Mouse (Mus musculus) adrenal gland, postnatal 25 days (tissue): ENCODE results near the gene Ugcg. TPM values are rescaled to one million over a fixed set of nuclear protein-coding genes. Genes with fewer than 3 reads are reported as not detected.
"Not testable (repeated sequence)": the region's sequence is repeated elsewhere in the genome, so short reads cannot be mapped to it uniquely, and the experiment has no call there.

Source experiments
- DNase-seq: peaks from one replicate; pipeline ENCODE4 v3.0.0; 2021; ENCODE audit warnings: mixed read lengths
- total RNA-seq: library from RNA; stranded (reverse); gene quantifications from 2 replicates; pipeline ENCODE4 v1.2.3, GENCODE M21; 2021

Ugcg gene
- total RNA-seq, 1 experiment from 2014 or later = 42.7 TPM

DNA sequence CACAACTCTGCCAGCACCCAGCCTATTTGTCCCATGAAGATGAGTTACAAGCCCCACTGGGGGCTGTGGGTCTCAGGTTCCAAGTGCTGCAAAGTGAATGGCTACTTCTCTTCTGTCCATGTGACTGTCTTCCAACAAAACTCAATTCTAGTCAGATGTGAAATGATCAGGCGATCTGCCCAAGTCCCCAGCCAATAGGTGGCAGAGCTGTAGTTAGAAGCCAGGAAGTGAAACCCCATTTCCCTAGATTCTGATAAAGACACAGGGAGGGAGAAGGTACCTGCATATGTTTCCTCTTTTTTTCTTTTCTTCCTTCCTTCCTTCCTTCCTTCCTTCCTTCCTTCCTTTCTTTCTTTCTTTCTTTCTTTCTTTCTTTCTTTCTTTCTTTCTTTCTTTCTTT is 70.7 kb downstream of the Ugcg start:
- DNase-seq = no peak

DNA sequence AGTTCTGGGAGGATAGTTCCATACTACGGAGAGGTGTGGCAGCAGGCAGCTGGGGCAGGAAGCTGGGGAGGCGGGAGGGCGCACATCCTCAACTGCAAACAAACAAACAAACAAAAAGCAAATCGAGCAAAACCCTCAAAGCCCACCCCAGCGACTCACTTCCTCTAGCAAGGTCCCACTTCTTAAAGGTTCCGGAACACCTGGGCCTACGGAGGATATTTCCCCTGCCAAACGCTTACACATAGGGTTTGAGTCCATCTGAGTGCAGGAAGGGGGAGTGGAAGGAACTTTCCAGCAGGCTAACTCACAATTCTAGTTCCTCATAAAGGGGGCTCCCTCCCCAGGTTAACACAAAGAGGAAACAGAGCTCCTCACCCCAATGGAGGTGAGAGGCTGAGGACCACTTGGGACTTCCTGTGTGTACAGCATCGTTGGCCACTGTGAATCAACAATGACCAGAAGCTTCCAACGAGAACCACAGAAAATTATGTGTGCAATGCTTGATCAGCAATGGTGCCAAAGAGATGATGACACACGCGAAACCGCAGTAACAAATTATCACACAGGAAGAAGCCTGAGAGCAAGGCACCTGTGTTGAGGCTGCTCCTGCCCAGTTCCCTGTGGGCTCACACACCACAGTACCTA is 71.9 kb downstream of the Ugcg start:
- no peak for DNase-seq

DNA sequence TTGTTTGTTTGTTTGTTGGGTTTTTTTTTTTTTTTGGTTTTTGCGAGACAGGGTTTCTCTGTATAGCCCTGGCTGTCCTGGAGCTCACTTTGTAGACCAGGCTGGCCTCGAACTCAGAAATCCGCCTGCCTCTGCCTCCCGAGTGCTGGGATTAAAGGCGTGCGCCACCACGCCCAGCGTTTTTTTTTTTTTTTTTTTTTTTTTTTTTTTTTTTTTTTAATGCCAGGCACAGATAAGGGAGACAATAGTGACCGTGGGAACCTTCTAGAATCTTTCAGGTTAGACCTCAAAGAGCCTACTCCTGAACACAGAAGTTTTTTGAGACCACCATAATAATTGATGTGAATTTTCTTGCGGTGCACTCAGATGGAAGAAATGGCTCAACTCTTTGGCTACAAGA is 72.5 kb downstream of the Ugcg start:
- not testable (repeated sequence) for DNase-seq

GRCm38 (mm10) chr4:59262156-59262555 is 73.1 kb downstream of the Ugcg start:
- no peak for DNase-seq

DNA sequence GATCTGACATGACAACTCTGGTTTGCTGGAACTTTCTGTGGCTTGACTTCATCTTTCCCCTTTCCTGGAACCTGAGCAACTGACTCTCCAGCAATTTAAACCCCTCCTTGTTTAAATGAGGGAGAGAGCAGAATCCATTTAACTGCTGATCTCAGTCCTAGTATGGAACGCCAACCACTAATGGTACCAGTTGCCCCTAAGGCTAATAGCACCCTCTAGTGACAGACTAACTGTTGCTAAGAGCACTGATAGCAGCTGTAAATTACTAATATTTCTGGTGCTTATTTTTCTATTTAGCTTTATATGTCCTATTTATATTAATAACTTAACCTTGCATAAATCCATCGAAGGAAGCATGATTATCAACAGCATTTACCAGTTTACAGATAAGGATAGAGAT is 74.4 kb downstream of the Ugcg start:
- DNase-seq = no peak

- no peak for DNase-seq
Observed at GRCm38 (mm10) chr4:59264611-59265095, 75.6 kb downstream of the Ugcg start.

GRCm38 (mm10) chr4:59265182-59265581 is 76.1 kb downstream of the Ugcg start:
- no peak for DNase-seq

DNA sequence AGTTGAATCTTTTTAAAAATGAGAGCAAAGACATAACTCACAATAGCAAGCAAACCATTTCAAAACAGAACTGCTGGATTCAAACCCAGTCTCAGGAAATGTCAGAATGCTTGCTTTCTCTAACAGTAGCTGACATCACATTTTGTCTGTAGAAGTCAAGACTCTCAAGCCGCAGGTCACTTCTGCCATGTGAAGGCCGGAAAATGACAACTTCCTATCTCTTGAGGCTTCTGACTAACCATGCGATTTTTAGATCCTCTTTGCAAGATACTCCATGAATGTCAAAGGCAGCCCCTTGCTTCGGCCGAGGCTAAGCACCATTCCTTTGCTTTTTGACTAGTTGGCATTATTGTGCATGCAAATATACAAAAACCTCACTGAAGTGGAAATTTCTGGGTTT is 76.6 kb downstream of the Ugcg start:
- no peak for DNase-seq

Other genes with a start within 250 kb of the Ugcg start
- gene Zkscan16, start 245.6 kb upstream of the Ugcg start, total RNA-seq = 1.4 and 5.2 TPM in 2 replicates
- gene Ptgr1, start 202.1 kb upstream of the Ugcg start, total RNA-seq = 16.9 and 25.6 TPM in 2 replicates
- gene Dnajc25, start 194.2 kb upstream of the Ugcg start, total RNA-seq = 15.6 and 16.1 TPM in 2 replicates
- gene Gm20503, start 186.0 kb upstream of the Ugcg start, total RNA-seq = 3.6 and 4.5 TPM in 2 replicates
- gene Gng10, start 154.2 kb upstream of the Ugcg start, total RNA-seq = 25.4 and 26.8 TPM in 2 replicates
- 0.15 TPM in 1 of 2 replicates, not detected in the other for gene AI481877, start 50.3 kb upstream of the Ugcg start, total RNA-seq
- 2.8 and 4.0 TPM in 2 replicates for gene Susd1, start 249.4 kb downstream of the Ugcg start, total RNA-seq